Mouse (Mus musculus): ENCODE results near the gene Epha6. TPM values are rescaled to one million over a fixed set of nuclear protein-coding genes. Genes with fewer than 3 reads are reported as not detected.
A peak's percentile ranks its signal among the peaks of the same experiment; 100 is the strongest.

The Epha6 gene
- polyA plus RNA-seq, 1 experiment from 2014 or later, result 1.4 TPM

DNA sequence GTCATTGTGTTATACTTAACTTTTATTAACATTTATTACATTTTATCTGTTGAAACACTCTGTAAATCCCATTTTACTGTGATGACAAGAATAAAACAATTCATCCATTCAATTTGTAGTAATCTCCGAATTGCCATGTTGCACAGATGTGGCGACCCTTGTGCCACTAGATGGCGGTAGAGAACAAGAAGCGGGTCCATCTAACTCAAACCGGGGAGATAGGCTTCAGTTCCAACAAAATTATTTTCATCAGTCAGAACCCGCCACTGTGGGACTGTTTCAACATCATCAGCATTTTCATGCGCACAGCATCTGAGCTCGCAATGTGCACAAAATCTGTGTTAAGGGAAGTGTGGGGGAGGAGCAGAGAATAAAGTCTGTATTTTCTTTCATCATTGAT is 921.9 kb downstream of the Epha6 start:
- WGBS, result 10% methylated on average over 8 of the region's 8 CpGs
- Histone ChIP-seq H3K27ac (ENCODE audit: low read depth, low read length) (no peak overlapping the region), H3K9ac (ENCODE audit: low read length) (no peak overlapping the region), H3K4me1 (ENCODE audit: control insufficient read depth, insufficient read depth, low read length) (no peaks in the 10 kb centered on the region), H3K27me3 (ENCODE audit: control insufficient read depth, insufficient read depth, low read length) (no peaks in the 10 kb centered on the region), H3K36me3 (ENCODE audit: control insufficient read depth, insufficient read depth, low read length) (no peaks in the 10 kb centered on the region), H3K9me3 (ENCODE audit: control insufficient read depth, low read length) (no peaks in the 10 kb centered on the region), H3K4me3 (ENCODE audit: low read depth, low read length) (no peak overlapping the region), H3K4me2 (no peak overlapping the region)
- peak; percentile 88 for ATAC-seq (ENCODE audit: low FRiP score)
- DNase-seq (ENCODE audit: low spot score, missing footprints), result peak; percentile 96

GRCm38 (mm10) chr16:59682216-59682891 is 923.0 kb downstream of the Epha6 start:
- no peaks in the 10 kb centered on the region for H3K27me3 ChIP-seq (ENCODE audit: control insufficient read depth, insufficient read depth, low read length)

GRCm38 (mm10) chr16:59666938-59667337 is 938.4 kb downstream of the Epha6 start:
- Histone ChIP-seq H3K27ac (ENCODE audit: low read depth, low read length) (no peak overlapping the region), H3K4me3 (ENCODE audit: low read depth, low read length) (no peak overlapping the region), H3K27me3 (ENCODE audit: control insufficient read depth, insufficient read depth, low read length) (no peaks in the 10 kb centered on the region), H3K4me2 (no peak overlapping the region), H3K36me3 (ENCODE audit: control insufficient read depth, insufficient read depth, low read length) (no peaks in the 10 kb centered on the region), H3K4me1 (ENCODE audit: control insufficient read depth, insufficient read depth, low read length) (no peaks in the 10 kb centered on the region), H3K9me3 (ENCODE audit: control insufficient read depth, low read length) (no peaks in the 10 kb centered on the region), H3K9ac (ENCODE audit: low read length) (no peak overlapping the region)
- ATAC-seq (ENCODE audit: low FRiP score) (no peak), DNase-seq (ENCODE audit: low spot score, missing footprints) (no peak)
- 82% methylated on average over 2 of the region's 2 CpGs for WGBS

More at GRCm38 (mm10) chr16:59682216-59682891, 923.0 kb downstream of the Epha6 start:
- no peak overlapping the region for H3K4me3 ChIP-seq (ENCODE audit: low read depth, low read length)
- no peak overlapping the region for H3K9ac ChIP-seq (ENCODE audit: low read length)
- no peak overlapping the region for H3K4me2 ChIP-seq
- no peaks in the 10 kb centered on the region for H3K9me3 ChIP-seq (ENCODE audit: control insufficient read depth, low read length)
- WGBS, result 78% methylated on average over 8 of the region's 8 CpGs
- H3K36me3 ChIP-seq (ENCODE audit: control insufficient read depth, insufficient read depth, low read length), result no peaks in the 10 kb centered on the region
- H3K27ac ChIP-seq (ENCODE audit: low read depth, low read length), result no peak overlapping the region
- H3K4me1 ChIP-seq (ENCODE audit: control insufficient read depth, insufficient read depth, low read length), result no peaks in the 10 kb centered on the region
- DNase-seq (ENCODE audit: low spot score, missing footprints) (no peak), ATAC-seq (ENCODE audit: low FRiP score) (no peak)

GRCm38 (mm10) chr16:59643766-59644165 is 961.6 kb downstream of the Epha6 start:
- WGBS, result 51% methylated on average over 2 of the region's 2 CpGs
- no peaks in the 10 kb centered on the region for H3K4me1 ChIP-seq (ENCODE audit: control insufficient read depth, insufficient read depth, low read length)
- no peak overlapping the region for H3K4me3 ChIP-seq (ENCODE audit: low read depth, low read length)
- H3K36me3 ChIP-seq (ENCODE audit: control insufficient read depth, insufficient read depth, low read length), result no peaks in the 10 kb centered on the region
- H3K9me3 ChIP-seq (ENCODE audit: control insufficient read depth, low read length), result no peaks in the 10 kb centered on the region
- H3K27ac ChIP-seq (ENCODE audit: low read depth, low read length), result no peak overlapping the region
- no peaks in the 10 kb centered on the region for H3K27me3 ChIP-seq (ENCODE audit: control insufficient read depth, insufficient read depth, low read length)
- ATAC-seq (ENCODE audit: low FRiP score) (no peak), DNase-seq (ENCODE audit: low spot score, missing footprints) (no peak)
- H3K9ac ChIP-seq (ENCODE audit: low read length), result no peak overlapping the region
- no peak overlapping the region for H3K4me2 ChIP-seq

- 89% methylated on average over 3 of the region's 3 CpGs for WGBS
- no peaks in the 10 kb centered on the region; the same call in 1 of the 2 replicates for H3K4me1 ChIP-seq (ENCODE audit: control insufficient read depth, insufficient read depth, low read length)
- no peak overlapping the region; the same call in 1 of the 2 replicates for H3K27ac ChIP-seq (ENCODE audit: low read depth, low read length)
- H3K4me3 ChIP-seq (ENCODE audit: low read depth, low read length), result no peak overlapping the region
- H3K4me2 ChIP-seq, result no peak overlapping the region; the same call in 1 of the 2 replicates
- ATAC-seq (ENCODE audit: low FRiP score) (no peak), DNase-seq (ENCODE audit: low spot score, missing footprints) (peak; percentile 86)
- H3K27me3 ChIP-seq (ENCODE audit: control insufficient read depth, insufficient read depth, low read length), result no peaks in the 10 kb centered on the region
- H3K9me3 ChIP-seq (ENCODE audit: control insufficient read depth, low read length), result no peaks in the 10 kb centered on the region
- H3K9ac ChIP-seq (ENCODE audit: low read length), result no peak overlapping the region
- no peaks in the 10 kb centered on the region for H3K36me3 ChIP-seq (ENCODE audit: control insufficient read depth, insufficient read depth, low read length)
These were observed 965.3 kb downstream of the Epha6 start for GRCm38 (mm10) chr16:59639985-59640384.

- H3K9ac ChIP-seq (ENCODE audit: low read length), result peak within 1 kb of the TSS; percentile 77
- H3K4me1 ChIP-seq (ENCODE audit: control insufficient read depth, insufficient read depth, low read length), result no peaks in the 10 kb centered on the region; the same call in 1 of the 2 replicates
- DNase-seq (ENCODE audit: low spot score, missing footprints), result peak; percentile 100
- H3K27ac ChIP-seq (ENCODE audit: low read depth, low read length), result peak within 1 kb of the TSS; percentile 98
- WGBS, result under 1% methylated on average over 46 of the region's 46 CpGs
- peak within 1 kb of the TSS; percentile 70 for H3K4me3 ChIP-seq (ENCODE audit: low read depth, low read length)
- H3K4me2 ChIP-seq, result peak within 1 kb of the TSS; percentile 67
- no peaks in the 10 kb centered on the region for H3K9me3 ChIP-seq (ENCODE audit: control insufficient read depth, low read length)
- no peaks in the 10 kb centered on the region for H3K27me3 ChIP-seq (ENCODE audit: control insufficient read depth, insufficient read depth, low read length)
- H3K36me3 ChIP-seq (ENCODE audit: control insufficient read depth, insufficient read depth, low read length), result no peaks in the 10 kb centered on the region
- ATAC-seq (ENCODE audit: low FRiP score), result peak; percentile 98
These were observed 966.1 kb downstream of the Epha6 start, which contains the start of gene Arl6 for GRCm38 (mm10) chr16:59639102-59639691. Arl6 (minus strand) TSS chr16:59639391.

- WGBS, result 83% methylated on average over 2 of the region's 2 CpGs
These were observed 970.7 kb downstream of the Epha6 start for GRCm38 (mm10) chr16:59634598-59634997.

GRCm38 (mm10) chr16:59621554-59621953 is 983.8 kb downstream of the Epha6 start:
- 100% methylated on average over 2 of the region's 2 CpGs for WGBS
- H3K4me2 ChIP-seq, result no peak overlapping the region
- no peaks in the 10 kb centered on the region for H3K36me3 ChIP-seq (ENCODE audit: control insufficient read depth, insufficient read depth, low read length)
- no peak overlapping the region for H3K9ac ChIP-seq (ENCODE audit: low read length)
- no peaks in the 10 kb centered on the region for H3K9me3 ChIP-seq (ENCODE audit: control insufficient read depth, low read length)
- ATAC-seq (ENCODE audit: low FRiP score) (no peak), DNase-seq (ENCODE audit: low spot score, missing footprints) (no peak)
- no peaks in the 10 kb centered on the region for H3K4me1 ChIP-seq (ENCODE audit: control insufficient read depth, insufficient read depth, low read length)
- H3K4me3 ChIP-seq (ENCODE audit: low read depth, low read length), result no peak overlapping the region
- no peak overlapping the region for H3K27ac ChIP-seq (ENCODE audit: low read depth, low read length)
- H3K27me3 ChIP-seq (ENCODE audit: control insufficient read depth, insufficient read depth, low read length), result no peaks in the 10 kb centered on the region

More at GRCm38 (mm10) chr16:59634598-59634997, 970.7 kb downstream of the Epha6 start:
- Histone ChIP-seq H3K4me3 (ENCODE audit: low read depth, low read length) (no peak overlapping the region), H3K4me2 (no peak overlapping the region), H3K4me1 (ENCODE audit: control insufficient read depth, insufficient read depth, low read length) (no peaks in the 10 kb centered on the region; the same call in 1 of the 2 replicates), H3K36me3 (ENCODE audit: control insufficient read depth, insufficient read depth, low read length) (peaks cover 3% of the 10 kb centered on the region; the same call in 1 of the 2 replicates), H3K27me3 (ENCODE audit: control insufficient read depth, insufficient read depth, low read length) (no peaks in the 10 kb centered on the region), H3K27ac (ENCODE audit: low read depth, low read length) (no peak overlapping the region), H3K9me3 (ENCODE audit: control insufficient read depth, low read length) (no peaks in the 10 kb centered on the region), H3K9ac (ENCODE audit: low read length) (no peak overlapping the region)
- no peak for DNase-seq (ENCODE audit: low spot score, missing footprints)
- ATAC-seq (ENCODE audit: low FRiP score), result no peak

DNA sequence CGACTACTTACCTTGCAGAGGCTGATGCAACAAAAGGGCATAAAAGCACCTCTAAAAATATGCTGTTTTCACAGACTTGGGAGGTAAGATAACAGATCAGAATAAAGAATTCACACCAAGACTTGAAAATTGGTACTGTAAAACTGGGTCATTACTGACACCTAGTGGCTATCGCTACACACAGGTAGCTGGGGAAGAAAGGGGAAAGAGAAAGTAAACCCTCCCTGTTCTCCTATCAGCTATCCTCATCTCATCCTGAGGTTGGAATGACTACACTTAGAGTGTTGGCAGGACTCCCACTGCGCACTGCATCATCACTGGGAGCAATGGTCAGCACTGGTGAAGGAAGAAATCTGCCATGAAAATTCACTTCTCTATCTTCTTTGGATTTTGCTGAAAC is 988.2 kb downstream of the Epha6 start:
- Histone ChIP-seq H3K27ac (ENCODE audit: low read depth, low read length) (no peak overlapping the region), H3K9me3 (ENCODE audit: control insufficient read depth, low read length) (no peaks in the 10 kb centered on the region), H3K4me1 (ENCODE audit: control insufficient read depth, insufficient read depth, low read length) (no peaks in the 10 kb centered on the region), H3K27me3 (ENCODE audit: control insufficient read depth, insufficient read depth, low read length) (no peaks in the 10 kb centered on the region), H3K36me3 (ENCODE audit: control insufficient read depth, insufficient read depth, low read length) (no peaks in the 10 kb centered on the region), H3K9ac (ENCODE audit: low read length) (no peak overlapping the region), H3K4me2 (no peak overlapping the region), H3K4me3 (ENCODE audit: low read depth, low read length) (no peak overlapping the region)
- DNase-seq (ENCODE audit: low spot score, missing footprints), result peak; percentile 86
- ATAC-seq (ENCODE audit: low FRiP score), result peak; percentile 72
- 46% methylated on average over 3 of the region's 3 CpGs for WGBS

Data from midbrain, embryonic 11.5 days (tissue).